Mouse (Mus musculus) embryo, embryonic 10.5 days (tissue): ENCODE data around the gene Ppip5k2.
A peak's percentile ranks its signal among the peaks of the same experiment; 100 is the strongest.
"Not testable (repeated sequence)": the region's sequence is repeated elsewhere in the genome, so short reads cannot be mapped to it uniquely, and the experiment has no call there.

Experiments
- DNase-seq: peaks from one replicate; pipeline ENCODE4 v3.0.0-alpha.2; 2015; ENCODE audit warnings: low spot score

Ppip5k2 gene

DNA sequence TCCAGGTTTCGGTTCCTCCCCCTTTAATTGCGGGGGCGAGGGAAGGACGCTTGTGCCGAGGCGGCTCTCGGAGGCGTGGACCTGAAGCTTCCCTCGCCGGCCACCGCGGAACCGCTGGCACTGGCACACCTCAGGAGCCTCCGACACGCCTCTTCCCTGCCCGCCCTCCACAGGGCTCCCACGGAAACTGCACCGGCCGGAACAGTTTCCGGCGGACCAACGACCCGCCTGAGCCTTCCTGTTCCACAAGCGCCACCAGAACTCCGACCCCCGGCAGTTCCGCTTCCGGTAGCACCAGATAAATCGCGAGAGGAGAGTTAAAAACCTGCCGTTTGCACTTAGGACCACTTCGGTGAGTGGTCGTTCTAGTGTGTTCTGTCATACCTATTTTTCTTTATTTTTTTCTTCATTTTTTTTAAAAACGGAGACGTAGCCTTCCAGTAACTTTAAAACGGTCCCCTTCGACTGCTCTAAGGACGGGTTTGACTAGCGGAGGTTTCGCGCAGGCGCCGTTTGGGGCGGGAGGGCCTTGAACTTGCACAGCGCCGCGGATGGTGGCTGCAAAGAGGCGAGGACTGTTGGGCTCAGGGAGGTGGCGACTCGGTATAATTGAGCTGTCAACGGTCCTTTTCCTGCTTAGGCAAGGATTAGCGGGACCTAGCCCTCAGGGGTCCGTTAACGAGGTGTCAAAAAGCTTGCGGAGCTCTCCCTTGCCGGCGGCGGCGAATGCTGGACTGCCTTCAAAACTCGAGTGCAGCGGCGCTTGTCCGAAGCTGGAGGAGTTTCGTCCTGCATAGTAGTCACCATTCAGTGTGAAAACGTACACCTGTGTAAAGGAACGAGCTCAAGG, at the start of gene Ppip5k2, which contains the start of gene Gin1:
Gene Ppip5k2 (minus strand): TSS at position 508 of the 850 bp plus-strand sequence.
Gene Gin1 (plus strand): TSS at position 269 of the 850 bp plus-strand sequence.
- DNase-seq, result peak; percentile 96

DNA sequence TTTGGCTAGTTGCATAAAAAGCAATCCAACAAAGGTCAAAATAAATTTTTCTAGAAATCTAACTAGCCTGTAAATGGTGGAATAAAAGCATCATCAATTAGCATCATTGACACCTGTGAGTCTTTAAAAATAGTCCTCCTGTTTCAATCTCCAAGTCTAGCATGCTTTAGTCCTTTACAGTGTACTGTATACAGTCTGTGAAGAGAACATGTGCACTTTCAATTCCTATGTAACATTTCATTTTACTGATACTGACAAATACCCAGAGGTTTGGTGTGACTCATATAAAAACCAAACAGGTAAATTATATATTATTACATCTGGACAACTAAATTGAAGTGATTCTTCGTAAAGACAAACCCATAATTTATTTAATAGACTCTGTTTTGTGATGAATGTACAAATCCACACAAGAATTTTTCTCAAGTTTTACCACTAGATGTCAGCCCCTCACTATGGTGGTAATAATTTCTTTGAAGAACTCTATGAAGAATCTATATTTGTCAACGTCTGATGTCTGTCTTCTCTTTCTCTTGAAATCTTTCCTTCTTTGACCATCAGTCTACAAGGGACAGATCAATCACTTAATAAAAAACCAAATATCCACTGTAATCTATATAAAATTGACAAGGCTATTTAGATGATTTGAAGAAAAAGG, 39.2 kb upstream of the Ppip5k2 start:
- DNase-seq, result peak; percentile 51

DNA sequence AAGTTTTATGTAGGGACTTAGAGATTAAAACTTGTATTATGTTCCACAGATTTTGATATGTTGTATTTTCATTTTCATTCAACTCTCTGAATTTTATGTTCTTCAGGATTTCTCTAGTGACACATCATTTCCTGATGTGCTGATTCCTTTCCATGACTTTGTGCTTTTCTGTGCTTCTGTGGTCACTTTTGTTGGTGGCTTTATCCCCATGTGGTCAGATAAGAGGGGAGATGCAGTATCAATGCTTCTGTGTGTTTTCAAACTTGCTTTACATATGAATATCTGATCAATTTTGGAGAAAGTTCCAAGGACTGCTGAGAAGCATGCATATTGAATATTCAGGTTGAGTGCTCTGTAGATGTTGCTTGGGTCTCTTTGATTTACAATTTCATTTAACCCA, 34.3 kb upstream of the Ppip5k2 start:
- DNase-seq, result no peak

DNA sequence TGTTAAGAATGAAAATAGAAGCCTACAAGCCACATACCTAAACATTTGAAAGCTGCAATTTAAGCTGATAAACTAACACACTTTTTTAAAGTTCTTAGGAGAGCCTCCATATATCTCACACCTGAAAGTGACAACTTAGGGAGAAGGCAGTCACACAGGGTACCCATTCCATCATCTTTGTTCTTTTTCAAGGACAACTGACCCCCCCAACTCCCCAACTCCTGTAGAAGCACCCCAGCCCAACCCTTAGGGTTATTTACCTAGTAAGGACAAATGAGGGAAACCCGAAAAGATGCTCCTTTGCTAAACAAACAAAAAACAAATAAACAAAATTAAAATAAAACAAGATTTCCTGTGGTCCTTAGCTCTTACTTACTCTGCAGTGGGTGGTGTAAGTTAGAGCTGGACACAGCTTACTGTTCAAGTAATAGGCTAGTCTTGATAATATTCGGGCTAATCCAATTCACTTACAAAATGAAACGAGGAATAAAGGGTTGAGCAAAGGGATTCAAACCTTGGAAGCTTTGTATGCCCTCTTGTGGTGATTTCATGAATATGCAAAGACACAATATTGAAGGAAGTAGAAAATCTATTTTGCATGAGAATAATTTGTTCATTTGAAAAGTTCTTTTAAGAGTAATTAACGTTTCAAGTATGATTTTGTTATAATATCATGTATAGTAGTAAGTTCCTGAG, 32.1 kb upstream of the Ppip5k2 start:
- DNase-seq, result peak; percentile 52

DNA sequence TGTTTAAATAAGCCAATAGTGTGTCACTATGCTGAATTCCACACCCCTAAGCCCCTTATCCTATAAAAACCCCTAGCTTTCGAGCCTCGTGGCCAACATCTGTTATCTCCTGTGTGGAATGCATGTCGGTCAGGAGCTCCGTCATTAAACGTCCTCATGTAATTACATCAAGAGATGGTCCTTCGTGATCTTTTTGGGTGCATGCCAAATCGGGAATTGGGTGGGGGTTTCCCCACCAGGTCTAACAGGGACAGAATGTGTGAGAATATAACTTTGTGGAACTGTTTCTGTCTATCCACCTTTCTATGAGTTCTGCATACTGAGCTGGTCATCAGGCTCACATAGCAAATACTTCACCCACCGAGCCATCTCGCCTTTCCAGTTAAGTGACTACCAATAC, 25.7 kb upstream of the Ppip5k2 start:
- DNase-seq, result no peak

DNA sequence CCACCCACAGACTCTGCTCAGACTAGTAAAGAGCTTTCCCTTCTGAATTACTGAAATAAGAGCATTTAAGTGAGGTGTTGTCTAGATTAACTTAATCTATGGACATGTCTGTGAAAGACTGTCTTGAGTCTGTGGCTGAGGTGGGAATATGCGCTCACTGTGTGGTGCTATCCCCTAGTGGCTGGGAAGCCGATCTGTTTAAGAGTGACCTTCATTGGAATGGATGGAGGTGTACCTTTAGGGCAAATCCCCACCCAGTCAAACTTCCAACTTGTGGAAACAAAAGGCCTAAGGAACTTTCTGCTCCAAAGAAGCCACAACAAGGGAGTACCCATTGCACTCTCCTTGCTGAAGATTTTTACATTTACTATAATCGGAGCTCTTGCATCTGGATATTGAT, 23.9 kb upstream of the Ppip5k2 start:
- no peak for DNase-seq

DNA sequence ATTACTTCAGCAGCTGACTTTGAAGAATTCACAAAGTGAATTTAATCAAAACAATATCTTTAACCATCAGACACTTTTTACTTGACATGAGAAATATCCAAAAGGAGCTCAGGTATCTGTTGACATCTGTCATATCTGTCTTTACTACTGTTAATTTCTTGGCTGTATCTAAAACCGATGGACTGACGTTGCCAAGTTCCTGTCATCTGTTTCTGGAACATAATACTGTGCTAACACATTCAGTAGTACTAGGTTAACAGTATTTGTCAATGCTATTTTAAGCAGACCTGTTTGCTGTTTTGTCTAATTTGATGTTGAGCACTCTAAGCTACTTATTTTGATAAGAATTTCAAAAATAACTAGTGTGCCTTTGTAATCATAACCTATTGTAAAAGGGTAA, 18.3 kb upstream of the Ppip5k2 start:
- DNase-seq, result no peak

DNA sequence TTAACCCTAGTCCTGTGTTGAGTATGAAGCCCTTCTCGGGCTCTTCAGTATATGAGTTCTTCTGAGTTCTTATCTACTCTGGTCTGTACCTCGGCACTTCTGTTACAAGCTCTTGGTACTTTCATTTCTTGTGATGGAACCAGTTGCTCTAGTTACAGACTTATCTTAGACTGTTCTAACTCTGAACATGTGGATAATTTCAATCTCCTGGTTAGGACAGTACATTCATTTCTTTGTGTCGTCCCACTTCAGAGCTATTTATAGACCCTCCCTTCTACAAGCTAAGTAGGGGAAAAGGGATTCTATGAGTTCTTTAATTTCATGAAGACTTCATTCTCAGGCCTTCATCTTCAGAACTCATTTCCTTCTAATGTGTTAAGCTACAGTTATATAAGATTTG, 17.5 kb upstream of the Ppip5k2 start:
- no peak for DNase-seq

DNA sequence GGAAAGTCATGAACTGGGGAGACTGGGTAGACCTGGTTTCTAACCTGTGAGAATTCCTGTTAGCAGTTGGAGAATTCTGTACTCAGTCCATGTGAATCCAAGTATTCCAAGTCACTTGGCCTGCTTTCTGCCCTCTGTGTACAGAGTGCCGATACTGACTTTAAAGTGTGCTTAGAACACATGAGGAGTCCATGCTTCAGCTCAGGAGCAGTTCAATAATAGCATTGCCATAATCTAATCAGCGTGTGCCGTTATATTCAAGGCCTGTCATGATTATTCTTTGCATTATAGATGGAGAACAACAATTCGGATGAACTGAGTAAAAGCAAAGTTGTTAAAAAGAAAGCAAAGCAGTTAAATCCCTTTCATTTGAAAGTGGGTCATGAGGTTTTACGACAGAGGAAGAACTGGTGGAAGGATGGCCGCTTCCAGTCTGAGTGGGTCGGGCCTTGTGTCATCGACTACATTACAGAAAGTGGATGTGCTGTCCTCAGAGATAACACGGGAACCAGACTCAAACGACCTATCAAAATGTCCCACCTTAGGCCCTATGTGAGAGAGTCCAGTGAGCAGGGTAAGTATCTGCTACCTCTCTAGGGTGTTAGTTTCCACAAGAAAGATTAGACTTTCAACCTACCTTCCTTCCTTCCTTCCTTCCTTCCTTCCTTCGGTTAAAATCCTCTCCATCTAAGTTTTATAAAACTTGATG, 15.6 kb upstream of the Ppip5k2 start:
- no peak for DNase-seq

DNA sequence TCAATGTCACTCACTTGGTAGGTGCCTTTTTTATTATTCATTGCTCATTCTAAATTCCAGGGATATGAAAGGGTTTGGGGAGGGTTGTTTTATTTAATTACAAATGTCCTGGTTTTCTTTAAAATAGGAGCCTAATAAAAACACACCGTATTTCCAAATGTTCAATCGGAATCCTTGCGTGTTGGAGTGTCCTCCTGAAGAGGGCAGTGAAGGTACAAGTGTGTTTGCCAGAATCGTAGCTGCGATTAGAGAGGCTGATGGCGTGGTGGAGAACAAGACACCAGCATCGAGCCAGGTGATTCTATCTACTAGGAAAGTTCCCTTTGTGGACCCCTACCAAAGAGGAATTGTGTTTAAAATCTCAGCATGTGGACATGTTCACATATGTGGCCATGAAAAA, 14.7 kb upstream of the Ppip5k2 start:
- no peak for DNase-seq

DNA sequence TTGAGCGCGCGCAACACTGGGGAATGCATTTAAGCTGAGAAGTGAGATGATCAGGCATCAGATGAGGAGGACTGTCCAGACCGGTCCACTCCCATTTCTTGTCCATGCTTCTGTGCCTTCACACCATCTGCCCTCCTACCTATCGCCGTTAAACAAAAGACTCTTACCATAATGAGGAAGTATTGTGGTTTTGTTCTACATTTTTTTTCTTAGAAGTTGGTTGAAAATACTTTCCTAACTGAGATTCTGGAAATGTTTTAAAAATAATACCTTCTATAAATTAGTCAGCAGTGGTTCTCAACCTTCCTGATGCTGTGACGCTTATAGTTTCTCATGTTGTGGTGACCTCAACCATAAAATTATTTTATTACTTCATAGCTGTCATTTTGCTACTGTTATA, 11.5 kb upstream of the Ppip5k2 start:
- no peak for DNase-seq

DNA sequence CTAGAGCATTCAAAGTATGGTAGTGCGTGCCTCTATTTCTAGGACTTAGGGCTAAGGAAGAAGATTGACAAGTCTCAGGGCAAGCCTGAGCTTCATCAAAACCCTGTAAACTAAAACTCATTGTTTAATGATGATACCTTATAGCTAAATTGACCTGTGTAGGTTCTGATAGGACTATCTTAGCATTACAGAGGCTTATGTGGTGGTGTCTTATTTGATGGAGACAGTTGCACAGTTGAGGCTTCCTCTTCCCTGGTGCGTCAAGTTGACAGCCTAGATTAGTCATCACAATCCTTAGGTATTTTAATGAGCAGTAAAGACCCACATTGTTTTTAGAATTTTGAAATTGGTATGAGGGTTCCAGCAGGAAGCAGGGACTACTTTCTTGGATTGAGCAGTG, 3.8 kb upstream of the Ppip5k2 start:
- DNase-seq, result no peak

DNA sequence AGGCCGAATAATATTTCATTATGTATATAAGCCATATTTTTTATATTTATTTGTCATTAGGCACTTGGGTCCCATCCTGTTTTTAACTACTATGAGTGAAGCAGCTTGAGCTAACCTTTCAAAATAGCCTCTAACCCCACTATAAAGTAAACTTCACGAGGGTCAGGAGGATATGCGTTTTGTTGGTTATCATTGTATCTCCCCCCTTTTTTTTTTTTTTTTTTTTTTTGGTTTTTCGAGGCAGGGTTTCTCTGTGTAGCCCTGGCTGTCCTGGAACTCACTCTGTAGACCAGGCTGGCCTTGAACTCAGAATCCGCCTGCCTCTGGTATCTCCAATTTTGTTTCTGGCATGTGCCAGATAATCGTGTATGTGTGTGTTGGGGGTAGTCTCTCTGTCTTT, 3.2 kb upstream of the Ppip5k2 start:
- no peak for DNase-seq

DNA sequence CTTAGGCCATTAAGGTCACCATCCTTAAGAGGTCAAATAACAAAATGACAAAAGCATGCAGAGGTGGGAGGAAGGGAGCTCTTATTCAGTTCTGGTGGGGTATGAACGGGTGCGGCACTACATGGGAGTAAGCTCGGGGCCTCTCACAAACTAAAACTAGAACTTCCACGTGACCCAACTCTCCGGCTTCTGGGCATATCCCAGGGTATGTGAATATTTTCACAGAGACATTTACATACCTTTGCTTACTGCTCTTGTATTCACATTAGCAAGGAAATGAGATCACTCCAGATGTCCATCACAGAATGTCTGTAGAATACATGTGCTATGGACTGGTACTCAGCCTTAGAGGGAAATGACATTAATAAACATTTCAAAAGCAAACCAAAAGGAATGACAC, 1.5 kb upstream of the Ppip5k2 start:
- no peak for DNase-seq

DNA sequence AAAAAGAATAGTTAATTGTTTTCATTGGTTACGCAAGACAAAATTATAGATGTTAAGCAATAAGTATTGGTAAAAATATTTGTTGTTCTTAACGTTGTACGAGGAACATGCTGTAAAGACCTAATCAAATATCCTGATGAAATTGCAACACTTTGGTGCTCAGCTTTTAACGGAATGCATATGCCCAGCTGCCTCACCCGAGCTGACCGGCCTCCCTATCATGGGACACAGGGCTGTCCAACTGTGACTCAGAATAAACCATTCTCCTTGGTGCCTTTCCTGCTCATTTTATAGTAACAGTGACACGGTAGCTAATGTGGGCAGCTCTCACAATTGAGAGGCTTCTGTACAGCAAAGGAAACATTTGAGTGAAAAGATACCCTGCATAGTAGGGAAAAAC, 907 bp upstream of the Ppip5k2 start:
- no peak for DNase-seq

DNA sequence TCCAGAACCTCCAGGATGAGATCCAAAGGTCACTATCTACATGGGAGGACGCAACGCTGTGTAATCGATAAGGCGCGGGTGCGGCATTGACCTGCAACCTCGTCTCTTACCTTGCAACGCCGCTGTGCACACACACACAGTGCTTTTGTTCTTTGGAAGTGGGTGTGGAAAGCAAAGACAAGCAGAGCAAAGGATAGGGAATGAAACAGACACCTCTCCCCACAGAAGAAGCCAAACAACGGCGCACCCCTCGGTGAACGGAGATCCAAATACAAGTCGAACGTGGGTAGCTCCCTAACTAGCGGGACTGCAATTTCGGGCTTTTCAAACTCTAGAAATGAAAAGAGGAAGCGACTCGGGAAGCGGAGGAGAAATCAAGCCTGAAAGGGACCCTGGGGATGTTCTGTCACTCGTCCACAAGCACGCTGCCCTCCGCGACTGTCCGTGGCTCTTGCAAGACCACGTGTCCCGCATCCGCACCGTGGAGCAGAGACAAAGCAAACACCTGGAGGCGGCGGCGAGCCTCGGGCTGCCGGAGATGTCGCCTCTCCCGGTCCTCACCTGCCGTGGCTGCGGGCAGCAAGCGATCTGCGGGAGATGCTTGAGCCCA, 812 bp downstream of the Ppip5k2 start:
- peak; percentile 50 for DNase-seq

DNA sequence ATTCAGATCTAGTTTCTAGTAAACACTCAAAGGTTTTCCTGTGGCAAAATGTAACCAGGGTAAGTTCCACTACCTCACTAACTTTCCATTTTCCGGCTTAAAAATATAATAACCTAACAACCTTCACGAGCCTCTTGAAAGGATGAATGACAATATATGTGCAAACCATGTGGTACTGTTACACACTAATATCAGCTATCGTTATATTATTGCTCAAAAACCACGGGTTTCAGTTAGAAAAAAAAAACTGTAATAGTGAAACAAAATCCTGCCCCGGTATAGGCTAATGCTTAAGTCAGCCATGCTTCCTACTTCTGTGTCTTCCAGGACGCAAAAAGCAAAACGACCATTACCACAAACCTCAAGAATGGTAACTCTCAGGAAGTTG, 1.3 kb downstream of the Ppip5k2 start:
- no peak for DNase-seq

DNA sequence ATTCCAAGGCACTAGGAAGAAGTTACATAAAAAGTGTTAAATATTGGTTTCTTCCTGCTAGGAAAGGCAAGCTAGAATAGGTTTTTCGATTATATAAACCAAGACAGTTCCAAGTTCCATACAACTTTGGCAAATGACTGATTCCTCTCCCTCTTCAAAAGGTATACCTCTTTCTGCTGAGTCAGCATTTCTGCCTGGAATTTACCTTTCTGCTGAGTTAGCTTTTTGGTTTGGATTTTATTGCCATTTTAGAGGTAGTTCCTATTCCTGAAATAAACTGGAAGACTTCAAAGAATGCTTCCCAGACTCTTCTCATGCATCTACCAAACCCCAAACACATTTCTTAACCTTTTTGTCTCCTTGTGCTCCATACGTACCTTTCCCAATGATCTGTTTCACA, 2.1 kb downstream of the Ppip5k2 start:
- DNase-seq, result no peak

DNA sequence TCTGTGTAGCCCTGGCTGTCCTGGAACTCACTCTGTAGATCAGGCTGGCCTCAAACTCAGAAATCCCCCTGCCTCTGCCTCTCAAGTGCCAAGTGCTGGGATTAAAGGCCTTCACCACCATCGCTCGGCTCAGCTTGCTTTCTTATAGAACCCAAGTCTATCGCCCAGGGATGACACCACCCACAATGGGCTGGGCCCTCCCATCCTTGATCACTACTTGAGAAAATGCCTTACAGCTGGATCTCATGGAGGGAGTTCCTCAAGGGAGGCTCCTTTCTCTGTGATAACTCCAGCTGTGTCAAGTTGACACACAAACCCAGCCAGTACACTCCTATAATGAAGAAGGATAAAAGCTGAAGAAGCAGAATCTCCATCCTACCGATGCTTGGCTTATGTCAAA, 4.5 kb downstream of the Ppip5k2 start:
- DNase-seq, result not testable (repeated sequence)

DNA sequence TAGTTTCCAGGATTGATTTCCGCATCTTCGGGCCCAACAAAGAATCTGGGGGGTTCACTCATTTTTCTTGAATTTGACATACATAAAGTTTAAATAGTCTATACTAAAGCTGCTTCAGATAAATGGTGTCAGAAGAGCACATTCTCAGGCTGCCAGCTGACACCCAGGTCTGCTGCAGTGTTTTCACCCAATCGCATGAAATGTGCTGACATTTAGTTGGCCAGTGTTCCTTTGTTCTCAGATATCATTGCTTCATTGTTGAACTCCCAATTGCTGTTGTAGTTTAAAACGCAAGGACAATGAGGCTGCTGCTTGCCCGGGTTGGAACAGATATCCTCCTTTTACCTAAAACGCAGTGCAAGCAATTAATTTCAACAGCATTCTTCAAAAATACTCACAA, 8.7 kb downstream of the Ppip5k2 start:
- DNase-seq, result no peak

DNA sequence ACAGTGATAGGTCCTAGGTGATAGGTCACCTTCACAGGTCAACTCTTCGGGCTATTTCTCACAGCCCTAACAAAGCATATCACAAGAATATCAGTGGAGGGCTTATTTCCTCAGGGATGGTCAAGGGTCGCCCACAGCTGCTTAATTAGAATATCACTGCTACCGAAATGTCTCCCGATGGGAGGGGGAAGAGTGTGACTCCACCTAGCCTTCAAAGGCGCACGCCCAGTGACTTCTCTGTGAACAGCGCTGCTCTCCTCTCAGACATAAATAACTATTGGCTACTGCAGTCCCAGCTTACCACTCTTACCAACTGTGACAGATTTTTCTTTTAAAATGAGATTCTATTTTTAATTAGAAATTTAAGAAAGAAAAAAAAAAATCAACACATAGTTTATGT, 9.6 kb downstream of the Ppip5k2 start:
- no peak for DNase-seq

DNA sequence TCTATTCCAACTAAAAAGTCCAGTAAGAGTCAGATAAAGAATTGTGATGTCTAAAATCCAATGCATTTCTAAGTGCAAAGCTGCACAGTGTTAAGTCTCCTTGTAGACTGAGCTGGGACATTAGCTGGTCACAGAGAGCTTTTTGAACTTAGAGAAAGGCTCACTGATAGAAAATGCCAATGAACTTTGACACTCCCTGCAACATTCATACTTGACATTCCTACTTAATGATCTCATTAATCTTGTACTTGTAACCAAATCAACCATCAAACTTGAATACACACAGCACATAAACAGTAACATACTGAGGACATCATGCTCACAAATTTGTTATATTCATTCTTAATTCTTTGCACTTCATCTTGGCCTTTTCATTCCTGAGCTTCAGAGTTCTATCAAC, 10.4 kb downstream of the Ppip5k2 start:
- DNase-seq, result no peak
